Mouse (Mus musculus): ENCODE measurements at regions not wholly inside any gene's neighbourhood (a gene's known extent, or its start where the extent isn't known, plus 50 kb on each side); places are given as distances from the start of the nearest gene placed in this dataset.

GRCm38 (mm10) chr10:68872102-68872501 lies 148.7 kb downstream of the Tmem26 start:
- 70% methylated on average over 4 of the region's 4 CpGs for WGBS
- no peak for TF ChIP-seq CTCF (IDR thresholded peaks at IDR 0.05; ENCODE audit: control insufficient read depth, insufficient read depth, low read length)
- TF ChIP-seq POLR2A (IDR thresholded peaks at IDR 0.05; ENCODE audit: borderline replicate concordance, control insufficient read depth, low read depth, low read length), result no peak
- H3K4me1 ChIP-seq (ENCODE audit: control insufficient read depth, insufficient read depth, low read length), result no peaks in the 10 kb centered on the region
- H3K27ac ChIP-seq (ENCODE audit: control insufficient read depth, insufficient read depth, low read depth, low read length, poor library complexity), result no peak overlapping the region
- no peak overlapping the region for H3K4me3 ChIP-seq (replicated peaks; ENCODE audit: control insufficient read depth, low read depth, low read length)

- WGBS, result 78% methylated on average over 5 of the region's 5 CpGs
- Histone ChIP-seq H3K4me1 (ENCODE audit: control insufficient read depth, insufficient read depth, low read length) (no peaks in the 10 kb centered on the region), H3K27ac (ENCODE audit: control insufficient read depth, insufficient read depth, low read depth, low read length, poor library complexity) (no peak overlapping the region), H3K4me3 (replicated peaks; ENCODE audit: control insufficient read depth, low read depth, low read length) (no peak overlapping the region)
- no peak for TF ChIP-seq CTCF (IDR thresholded peaks at IDR 0.05; ENCODE audit: control insufficient read depth, insufficient read depth, low read length)
- TF ChIP-seq POLR2A (IDR thresholded peaks at IDR 0.05; ENCODE audit: borderline replicate concordance, control insufficient read depth, low read depth, low read length), result no peak
Measured at GRCm38 (mm10) chr10:68875641-68876040, 152.2 kb downstream of the Tmem26 start.

GRCm38 (mm10) chr10:68893100-68893841 lies 169.8 kb downstream of the Tmem26 start:
- WGBS, result 60% methylated on average over 8 of the region's 8 CpGs
- Histone ChIP-seq H3K4me3 (replicated peaks; ENCODE audit: control insufficient read depth, low read depth, low read length) (no peak overlapping the region), H3K4me1 (ENCODE audit: control insufficient read depth, insufficient read depth, low read length) (no peaks in the 10 kb centered on the region), H3K27ac (ENCODE audit: control insufficient read depth, insufficient read depth, low read depth, low read length, poor library complexity) (no peak overlapping the region)
- TF ChIP-seq CTCF (IDR thresholded peaks at IDR 0.05; ENCODE audit: control insufficient read depth, insufficient read depth, low read length) (no peak), POLR2A (IDR thresholded peaks at IDR 0.05; ENCODE audit: borderline replicate concordance, control insufficient read depth, low read depth, low read length) (no peak)

- no peak overlapping the region for H3K4me3 ChIP-seq (replicated peaks; ENCODE audit: control insufficient read depth, low read depth, low read length)
- 89% methylated on average over 6 of the region's 6 CpGs for WGBS
- no peak overlapping the region for H3K27ac ChIP-seq (ENCODE audit: control insufficient read depth, insufficient read depth, low read depth, low read length, poor library complexity)
- no peak for TF ChIP-seq POLR2A (IDR thresholded peaks at IDR 0.05; ENCODE audit: borderline replicate concordance, control insufficient read depth, low read depth, low read length)
- TF ChIP-seq CTCF (IDR thresholded peaks at IDR 0.05; ENCODE audit: control insufficient read depth, insufficient read depth, low read length), result no peak
- H3K4me1 ChIP-seq (ENCODE audit: control insufficient read depth, insufficient read depth, low read length), result no peaks in the 10 kb centered on the region
Measured at GRCm38 (mm10) chr10:68894121-68894520, 170.7 kb downstream of the Tmem26 start.

- no peaks in the 10 kb centered on the region for H3K4me1 ChIP-seq (ENCODE audit: control insufficient read depth, insufficient read depth, low read length)
- WGBS, result 74% methylated on average over 3 of the region's 3 CpGs
- no peak overlapping the region for H3K4me3 ChIP-seq (replicated peaks; ENCODE audit: control insufficient read depth, low read depth, low read length)
- no peak for TF ChIP-seq POLR2A (IDR thresholded peaks at IDR 0.05; ENCODE audit: borderline replicate concordance, control insufficient read depth, low read depth, low read length)
- no peak for TF ChIP-seq CTCF (IDR thresholded peaks at IDR 0.05; ENCODE audit: control insufficient read depth, insufficient read depth, low read length)
- H3K27ac ChIP-seq (ENCODE audit: control insufficient read depth, insufficient read depth, low read depth, low read length, poor library complexity), result no peak overlapping the region
Measured at GRCm38 (mm10) chr10:68897524-68897923, 174.1 kb downstream of the Tmem26 start.

- 63% methylated on average over 4 of the region's 4 CpGs for WGBS
- H3K4me3 ChIP-seq (replicated peaks; ENCODE audit: control insufficient read depth, low read depth, low read length), result no peak overlapping the region
- no peaks in the 10 kb centered on the region for H3K4me1 ChIP-seq (ENCODE audit: control insufficient read depth, insufficient read depth, low read length)
- TF ChIP-seq CTCF (IDR thresholded peaks at IDR 0.05; ENCODE audit: control insufficient read depth, insufficient read depth, low read length), result no peak
- TF ChIP-seq POLR2A (IDR thresholded peaks at IDR 0.05; ENCODE audit: borderline replicate concordance, control insufficient read depth, low read depth, low read length), result no peak
- H3K27ac ChIP-seq (ENCODE audit: control insufficient read depth, insufficient read depth, low read depth, low read length, poor library complexity), result no peak overlapping the region
Measured at GRCm38 (mm10) chr10:68901168-68901567, 177.7 kb downstream of the Tmem26 start.

GRCm38 (mm10) chr10:68902670-68903069 lies 179.2 kb downstream of the Tmem26 start:
- 23% methylated on average over 3 of the region's 3 CpGs for WGBS
- Histone ChIP-seq H3K27ac (ENCODE audit: control insufficient read depth, insufficient read depth, low read depth, low read length, poor library complexity) (no peak overlapping the region), H3K4me1 (ENCODE audit: control insufficient read depth, insufficient read depth, low read length) (no peaks in the 10 kb centered on the region), H3K4me3 (replicated peaks; ENCODE audit: control insufficient read depth, low read depth, low read length) (no peak overlapping the region)
- TF ChIP-seq CTCF (IDR thresholded peaks at IDR 0.05; ENCODE audit: control insufficient read depth, insufficient read depth, low read length), result no peak
- no peak for TF ChIP-seq POLR2A (IDR thresholded peaks at IDR 0.05; ENCODE audit: borderline replicate concordance, control insufficient read depth, low read depth, low read length)

- Histone ChIP-seq H3K27ac (ENCODE audit: control insufficient read depth, insufficient read depth, low read depth, low read length, poor library complexity) (no peak overlapping the region), H3K4me3 (replicated peaks; ENCODE audit: control insufficient read depth, low read depth, low read length) (no peak overlapping the region), H3K4me1 (ENCODE audit: control insufficient read depth, insufficient read depth, low read length) (no peaks in the 10 kb centered on the region)
- 92% methylated on average over 10 of the region's 10 CpGs for WGBS
- no peak for TF ChIP-seq CTCF (IDR thresholded peaks at IDR 0.05; ENCODE audit: control insufficient read depth, insufficient read depth, low read length)
- no peak for TF ChIP-seq POLR2A (IDR thresholded peaks at IDR 0.05; ENCODE audit: borderline replicate concordance, control insufficient read depth, low read depth, low read length)
Measured at GRCm38 (mm10) chr10:68904337-68904736, 180.9 kb downstream of the Tmem26 start.

All from bone marrow, adult 2 months (tissue).